Mouse (Mus musculus): ENCODE results near the gene Siae.

Gene Siae

GRCm38 (mm10) chr9:37572204-37572876 lies 16.8 kb downstream of the Siae start:
- DNase-seq (ENCODE audit: low spot score), result no peak

GRCm38 (mm10) chr9:37576436-37576930 lies 21.0 kb downstream of the Siae start:
- peak; percentile 55 for DNase-seq (ENCODE audit: low spot score)

GRCm38 (mm10) chr9:37583594-37583993 lies 28.1 kb downstream of the Siae start:
- no peak for DNase-seq (ENCODE audit: low spot score)

GRCm38 (mm10) chr9:37586718-37587117 lies 31.2 kb downstream of the Siae start:
- DNase-seq (ENCODE audit: low spot score), result no peak

- no peak for DNase-seq (ENCODE audit: low spot score)
Measured at GRCm38 (mm10) chr9:37590381-37590780, 34.9 kb downstream of the Siae start.

- no peak for DNase-seq (ENCODE audit: low spot score)
Measured at GRCm38 (mm10) chr9:37592025-37592424, 36.5 kb downstream of the Siae start.

GRCm38 (mm10) chr9:37592633-37593032 lies 37.1 kb downstream of the Siae start:
- DNase-seq (ENCODE audit: low spot score), result no peak

GRCm38 (mm10) chr9:37593690-37594089 lies 38.2 kb downstream of the Siae start:
- no peak for DNase-seq (ENCODE audit: low spot score)

GRCm38 (mm10) chr9:37595570-37595969 lies 40.1 kb downstream of the Siae start:
- DNase-seq (ENCODE audit: low spot score), result no peak

- DNase-seq (ENCODE audit: low spot score), result no peak
Measured at GRCm38 (mm10) chr9:37598637-37599036, 43.1 kb downstream of the Siae start.

- DNase-seq (ENCODE audit: low spot score), result no peak
Measured at GRCm38 (mm10) chr9:37600538-37601205, 45.2 kb downstream of the Siae start.

GRCm38 (mm10) chr9:37605089-37605488 lies 49.6 kb downstream of the Siae start:
- DNase-seq (ENCODE audit: low spot score), result no peak

GRCm38 (mm10) chr9:37609558-37609957 lies 54.1 kb downstream of the Siae start:
- DNase-seq (ENCODE audit: low spot score), result no peak

GRCm38 (mm10) chr9:37613182-37613910 lies 57.8 kb downstream of the Siae start, which contains the start of gene Spa17:
Spa17 (minus strand) TSS chr9:37613722.
- DNase-seq (ENCODE audit: low spot score), result peak; percentile 90

GRCm38 (mm10) chr9:37613911-37614280 lies 58.4 kb downstream of the Siae start:
- no peak for DNase-seq (ENCODE audit: low spot score)

- DNase-seq (ENCODE audit: low spot score), result no peak
Measured at GRCm38 (mm10) chr9:37614316-37614715, 58.8 kb downstream of the Siae start.

GRCm38 (mm10) chr9:37615220-37615619 lies 59.7 kb downstream of the Siae start:
- no peak for DNase-seq (ENCODE audit: low spot score)

GRCm38 (mm10) chr9:37616770-37617169 lies 61.3 kb downstream of the Siae start:
- DNase-seq (ENCODE audit: low spot score), result peak; percentile 55

GRCm38 (mm10) chr9:37621290-37621689 lies 65.8 kb downstream of the Siae start:
- DNase-seq (ENCODE audit: low spot score), result peak; percentile 63

- no peak for DNase-seq (ENCODE audit: low spot score)
Measured at GRCm38 (mm10) chr9:37623981-37624380, 68.5 kb downstream of the Siae start.

- no peak for DNase-seq (ENCODE audit: low spot score)
Measured at GRCm38 (mm10) chr9:37624502-37624901, 69.0 kb downstream of the Siae start.

GRCm38 (mm10) chr9:37625129-37625528 lies 69.6 kb downstream of the Siae start:
- DNase-seq (ENCODE audit: low spot score), result no peak

- peak; percentile 82 for DNase-seq (ENCODE audit: low spot score)
Measured at GRCm38 (mm10) chr9:37625641-37626040, 70.1 kb downstream of the Siae start.

All from layer of hippocampus, adult 11-12 months (tissue).